20 mouse cellular contexts compared by ENCODE assay signal in the genomic region with DNA sequence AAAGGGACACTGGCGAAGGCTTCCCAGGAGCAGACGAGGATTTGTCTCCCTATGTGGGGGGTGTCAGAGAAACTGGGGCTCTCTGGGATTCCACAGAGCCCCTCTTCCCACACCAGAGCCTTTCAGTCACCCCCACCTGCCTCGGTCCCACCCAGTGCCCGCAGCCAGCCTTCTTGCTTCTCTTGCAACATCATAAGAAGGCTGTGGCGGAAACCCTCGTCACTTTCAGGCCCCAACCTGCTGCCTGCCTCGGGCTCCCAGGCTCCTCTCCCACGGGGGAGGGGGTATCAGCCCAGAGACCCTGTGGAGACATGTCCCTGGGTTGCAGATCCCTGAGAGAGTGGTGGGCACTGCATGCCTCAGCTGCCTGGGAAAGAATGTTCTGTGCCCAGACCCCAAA. TPM values are rescaled to one million over a fixed set of nuclear protein-coding genes. Genes with fewer than 3 reads are reported as not detected.
DNase-seq lines count a peak whose midpoint lies in the region; ATAC-seq lines count a peak whose summit lies in the region.
"Had no signal": no experiment of that assay in that cellular context is flagged by ENCODE, and none has a peak within 500 bp of the region (broad histone marks: within the 10 kb centered on the region; RNA-seq: fewer than 3 reads in every experiment).

No protein-coding gene starts in this region.

- no peak for DNase-seq in heart, postnatal 14 days
- DNase-seq in 416B (ENCODE audit: low read depth): peak; percentile 37
- no peak for DNase-seq in embryonic facial prominence, embryonic 14.5 days (ENCODE audit: low spot score)
- no peak for DNase-seq in cerebellum, postnatal 14 days
- no peak for DNase-seq in embryo, embryonic 10 days (ENCODE audit: low spot score)
- DNase-seq in layer of hippocampus, postnatal 10 days (ENCODE audit: low spot score in 2 of 2): no peak
- DNase-seq: adrenal gland, adult 8-10 months; kidney, adult 18-20 months; kidney, postnatal 4 days; lung, adult 2 months; right cerebral cortex, adult 18-20 months had no signal

- H3K27ac ChIP-seq in heart, embryonic 13.5 days (replicated peaks): peak overlapping the region; percentile 25; the same call in 1 of the 2 replicates
- H3K27ac ChIP-seq in embryonic facial prominence, embryonic 14.5 days (replicated peaks; ENCODE audit: low read depth, low read length): peak overlapping the region; percentile 52; the same call in 1 of the 2 replicates
- H3K27ac ChIP-seq in stomach, embryonic 16.5 days (ENCODE audit: low read length): peak overlapping the region; percentile 57
- H3K27ac ChIP-seq: forebrain, embryonic 12.5 days; hindbrain, embryonic 12.5 days; midbrain, embryonic 12.5 days; neural tube, embryonic 13.5 days had no signal

- H3K27me3 ChIP-seq in heart, embryonic 13.5 days (replicated peaks): no peaks in the 10 kb centered on the region
- no peaks in the 10 kb centered on the region for H3K27me3 ChIP-seq in embryonic facial prominence, embryonic 14.5 days (replicated peaks; ENCODE audit: control insufficient read depth, insufficient read depth, low read length)
- H3K27me3 ChIP-seq in stomach, embryonic 16.5 days (ENCODE audit: control insufficient read depth, insufficient read depth, low read length): no peaks in the 10 kb centered on the region
- H3K27me3 ChIP-seq: forebrain, embryonic 12.5 days; hindbrain, embryonic 12.5 days; neural tube, embryonic 13.5 days had no signal

- H3K9me3 ChIP-seq in heart, embryonic 13.5 days: no peaks in the 10 kb centered on the region
- H3K9me3 ChIP-seq in embryonic facial prominence, embryonic 14.5 days (ENCODE audit: control insufficient read depth, low read length): no peaks in the 10 kb centered on the region
- no peaks in the 10 kb centered on the region for H3K9me3 ChIP-seq in stomach, embryonic 16.5 days (replicated peaks; ENCODE audit: control insufficient read depth, low read length)
- H3K9me3 ChIP-seq: forebrain, embryonic 12.5 days; hindbrain, embryonic 12.5 days; midbrain, embryonic 12.5 days; neural tube, embryonic 13.5 days had no signal

- intact Hi-C loops in heart, postnatal 14 days (cut with DNase I): no loop called here

- H3K4me2 ChIP-seq in heart, embryonic 13.5 days: no peak overlapping the region
- no peak overlapping the region for H3K4me2 ChIP-seq in embryonic facial prominence, embryonic 14.5 days (ENCODE audit: low read depth, low read length)
- no peak overlapping the region for H3K4me2 ChIP-seq in stomach, embryonic 16.5 days (ENCODE audit: low read depth, low read length)
- H3K4me2 ChIP-seq: forebrain, embryonic 12.5 days; hindbrain, embryonic 12.5 days; midbrain, embryonic 12.5 days; neural tube, embryonic 13.5 days had no signal

- 72% methylated on average over 8 of the region's 8 CpGs for WGBS in heart, embryonic 13.5 days
- 61% methylated on average over 7 of the region's 8 CpGs for WGBS in embryonic facial prominence, embryonic 14.5 days
- WGBS in stomach, embryonic 16.5 days: 63% methylated on average over 8 of the region's 8 CpGs

- no peak overlapping the region for H3K4me3 ChIP-seq in heart, embryonic 13.5 days
- no peak overlapping the region for H3K4me3 ChIP-seq in embryonic facial prominence, embryonic 14.5 days (ENCODE audit: low read depth, low read length)
- no peak overlapping the region for H3K4me3 ChIP-seq in stomach, embryonic 16.5 days (replicated peaks; ENCODE audit: low read length)
- H3K4me3 ChIP-seq: forebrain, embryonic 12.5 days; hindbrain, embryonic 12.5 days; midbrain, embryonic 12.5 days; neural tube, embryonic 13.5 days had no signal

- H3K4me1 ChIP-seq in heart, embryonic 13.5 days: peaks cover 55% of the 10 kb centered on the region
- peaks cover 8% of the 10 kb centered on the region for H3K4me1 ChIP-seq in embryonic facial prominence, embryonic 14.5 days (ENCODE audit: control insufficient read depth, insufficient read depth, low read length)
- peaks cover 19% of the 10 kb centered on the region for H3K4me1 ChIP-seq in stomach, embryonic 16.5 days (ENCODE audit: control insufficient read depth, insufficient read depth, low read length)

- H3K36me3 ChIP-seq in heart, embryonic 13.5 days: no peaks in the 10 kb centered on the region
- H3K36me3 ChIP-seq in embryonic facial prominence, embryonic 14.5 days (ENCODE audit: control insufficient read depth, insufficient read depth, low read length): no peaks in the 10 kb centered on the region
- no peaks in the 10 kb centered on the region for H3K36me3 ChIP-seq in stomach, embryonic 16.5 days (ENCODE audit: control insufficient read depth, insufficient read depth, low read length)
- H3K36me3 ChIP-seq: forebrain, embryonic 12.5 days; hindbrain, embryonic 12.5 days; midbrain, embryonic 12.5 days; neural tube, embryonic 13.5 days had no signal

- no peak overlapping the region for H3K9ac ChIP-seq in heart, embryonic 13.5 days
- no peak overlapping the region for H3K9ac ChIP-seq in embryonic facial prominence, embryonic 14.5 days (ENCODE audit: low read depth, low read length)
- H3K9ac ChIP-seq in stomach, embryonic 16.5 days (ENCODE audit: low read length): no peak overlapping the region
- H3K9ac ChIP-seq: forebrain, embryonic 12.5 days; hindbrain, embryonic 12.5 days; midbrain, embryonic 12.5 days; neural tube, embryonic 13.5 days had no signal

- no peak for ATAC-seq in heart, embryonic 13.5 days (ENCODE audit: extremely low read depth, insufficient number of reproducible peaks, low FRiP score, low TSS enrichment)
- ATAC-seq in embryonic facial prominence, embryonic 14.5 days (ENCODE audit: low read depth): 0 out of 2 replicates have a peak, but pooled peaks have one; percentile 16
- no peak for ATAC-seq in stomach, embryonic 16.5 days (ENCODE audit: insufficient read depth, low FRiP score)

RNA-seq across cellular contexts. Expression of gene Egfl7, which starts 28.4 kb away (rescaled TPM):
- polyA plus RNA-seq in heart, embryonic 13.5 days (2015; fragmentation: Nextera tagmentation; extraction: Ambion mirVana): 170 and 185 TPM in 2 replicates
- 100 to 1,000 TPM; 224 to 237 TPM for total RNA-seq in heart, postnatal 14 days (2021)
- polyA plus RNA-seq in embryonic facial prominence, embryonic 14.5 days (2014; fragmentation: Nextera tagmentation; extraction: Ambion mirVana): 110 and 119 TPM in 2 replicates
- 116 and 120 TPM in 2 replicates for polyA plus RNA-seq in stomach, embryonic 16.5 days (2015; fragmentation: Nextera tagmentation; extraction: Ambion mirVana)
- 100 to 1,000 TPM in 1 of 2 experiments, 10 to 100 TPM in 1; 82.2 to 102 TPM for total RNA-seq in layer of hippocampus, postnatal 10 days (2021)

RNA-seq across cellular contexts. Expression of gene Notch1, which starts 35.0 kb away (rescaled TPM):
- 11.4 and 12.1 TPM in 2 replicates for polyA plus RNA-seq in heart, embryonic 13.5 days (2015; fragmentation: Nextera tagmentation; extraction: Ambion mirVana)
- total RNA-seq in heart, postnatal 14 days (2021): 10 to 100 TPM; 43.8 to 49.4 TPM
- polyA plus RNA-seq in embryonic facial prominence, embryonic 14.5 days (2014; fragmentation: Nextera tagmentation; extraction: Ambion mirVana): 29.9 and 35.8 TPM in 2 replicates
- 14.1 and 15.4 TPM in 2 replicates for polyA plus RNA-seq in stomach, embryonic 16.5 days (2015; fragmentation: Nextera tagmentation; extraction: Ambion mirVana)
- total RNA-seq in layer of hippocampus, postnatal 10 days (2021): 10 to 100 TPM; 43.9 to 46.7 TPM

RNA-seq across cellular contexts. Expression of gene Gm20532, which starts 35.0 kb away (rescaled TPM):
- not detected in 2 replicates for polyA plus RNA-seq in heart, embryonic 13.5 days (2015; fragmentation: Nextera tagmentation; extraction: Ambion mirVana)
- not detected for total RNA-seq in heart, postnatal 14 days (2021)
- not detected in 2 replicates for polyA plus RNA-seq in embryonic facial prominence, embryonic 14.5 days (2014; fragmentation: Nextera tagmentation; extraction: Ambion mirVana)
- not detected in 2 replicates for polyA plus RNA-seq in stomach, embryonic 16.5 days (2015; fragmentation: Nextera tagmentation; extraction: Ambion mirVana)
- total RNA-seq in layer of hippocampus, postnatal 10 days (2021): not detected
- total RNA-seq: adrenal gland, adult 8-10 months; gastrocnemius, adult 8-10 months; left cerebral cortex, postnatal 25 days had no signal
- polyA plus RNA-seq: cortical plate, adult 2 months; forebrain, embryonic 12.5 days; hindbrain, embryonic 12.5 days; lung, adult 2 months; midbrain, embryonic 12.5 days; neural tube, embryonic 13.5 days had no signal

RNA-seq across cellular contexts. Expression of gene Agpat2, which starts 52.8 kb away (rescaled TPM):
- polyA plus RNA-seq in heart, embryonic 13.5 days (2015; fragmentation: Nextera tagmentation; extraction: Ambion mirVana): 21.8 and 23.2 TPM in 2 replicates
- 10 to 100 TPM; 47.8 to 51.8 TPM for total RNA-seq in heart, postnatal 14 days (2021)
- 25.1 and 26.7 TPM in 2 replicates for polyA plus RNA-seq in embryonic facial prominence, embryonic 14.5 days (2014; fragmentation: Nextera tagmentation; extraction: Ambion mirVana)
- polyA plus RNA-seq in stomach, embryonic 16.5 days (2015; fragmentation: Nextera tagmentation; extraction: Ambion mirVana): 66.8 and 72.1 TPM in 2 replicates
- 1 to 10 TPM; 2.1 to 2.5 TPM for total RNA-seq in layer of hippocampus, postnatal 10 days (2021)
